Mouse (Mus musculus) regulatory T cell (primary cell): Measurements from ENCODE around the gene Adprhl1.

Source experiments
- in situ Hi-C: fragments of 300-600 bp; cut with MboI, MseI; formaldehyde crosslinking; loops from one replicate; pipeline ENCODE4 v1.15.1; 2025; ENCODE audit warnings: high pct_unique_total_duplicates

The Adprhl1 gene

GRCm38 (mm10) chr8:13199385-13200061 is 54.4 kb downstream of the Adprhl1 start:
- in situ Hi-C loops = loop anchor here (5.0 kb wide), 1 partner anchor 42 kb away; the partner anchor contains the start of gene Lamp1

- in situ Hi-C loops = no loop called here
Measured at GRCm38 (mm10) chr8:13197493-13197892, 56.5 kb downstream of the Adprhl1 start.

GRCm38 (mm10) chr8:13194818-13195217 is 59.1 kb downstream of the Adprhl1 start:
- in situ Hi-C loops = no loop called here

GRCm38 (mm10) chr8:13190235-13190634 is 63.7 kb downstream of the Adprhl1 start:
- in situ Hi-C loops = no loop called here

- in situ Hi-C loops = no loop called here
Measured at GRCm38 (mm10) chr8:13188857-13189256, 65.1 kb downstream of the Adprhl1 start.

- in situ Hi-C loops = no loop called here
Measured at GRCm38 (mm10) chr8:13188052-13188555, 65.9 kb downstream of the Adprhl1 start.

GRCm38 (mm10) chr8:13187638-13188037 is 66.3 kb downstream of the Adprhl1 start:
- in situ Hi-C loops = no loop called here

GRCm38 (mm10) chr8:13187229-13187628 is 66.7 kb downstream of the Adprhl1 start:
- in situ Hi-C loops = no loop called here

GRCm38 (mm10) chr8:13186819-13187218 is 67.1 kb downstream of the Adprhl1 start:
- in situ Hi-C loops = no loop called here

- in situ Hi-C loops = no loop called here
Measured at GRCm38 (mm10) chr8:13181691-13181976, 72.3 kb downstream of the Adprhl1 start.

GRCm38 (mm10) chr8:13180911-13181690 is 72.9 kb downstream of the Adprhl1 start:
- in situ Hi-C loops = no loop called here

- in situ Hi-C loops = no loop called here
Measured at GRCm38 (mm10) chr8:13180408-13180807, 73.6 kb downstream of the Adprhl1 start.

GRCm38 (mm10) chr8:13179948-13180347 is 74.0 kb downstream of the Adprhl1 start:
- in situ Hi-C loops = no loop called here

GRCm38 (mm10) chr8:13179482-13179881 is 74.5 kb downstream of the Adprhl1 start:
- in situ Hi-C loops = no loop called here

- in situ Hi-C loops = no loop called here
Measured at GRCm38 (mm10) chr8:13178137-13178536, 75.8 kb downstream of the Adprhl1 start.

- in situ Hi-C loops = no loop called here
Measured at GRCm38 (mm10) chr8:13177173-13177852, 76.6 kb downstream of the Adprhl1 start.

GRCm38 (mm10) chr8:13175650-13176049 is 78.3 kb downstream of the Adprhl1 start:
- in situ Hi-C loops = no loop called here

- in situ Hi-C loops = no loop called here
Measured at GRCm38 (mm10) chr8:13174811-13175210, 79.2 kb downstream of the Adprhl1 start.

- in situ Hi-C loops = no loop called here
Measured at GRCm38 (mm10) chr8:13174305-13174704, 79.7 kb downstream of the Adprhl1 start.
